12 mouse cellular contexts compared by ENCODE assay signal in the genomic region with DNA sequence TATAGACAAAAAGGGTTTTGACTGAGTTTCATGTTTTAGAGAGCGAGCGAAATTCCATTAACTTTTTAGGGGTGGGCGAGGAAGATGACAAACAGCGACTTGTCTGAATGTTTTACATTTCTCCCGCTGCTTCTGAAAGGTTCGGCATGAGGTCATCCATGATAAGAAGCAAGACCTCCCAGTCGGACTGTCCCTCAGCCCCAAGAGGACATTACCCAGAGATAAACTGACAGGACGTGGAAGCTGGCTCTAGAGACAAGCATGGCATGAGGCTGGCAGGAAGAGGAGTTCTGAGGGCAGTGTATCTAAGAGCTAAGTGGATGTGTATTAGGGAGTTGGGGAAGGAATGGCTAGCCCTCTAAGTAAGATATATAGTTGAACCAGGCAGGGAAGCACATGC.
DNase-seq lines count a peak whose midpoint lies in the region; ATAC-seq and TF ChIP-seq lines count a peak whose summit lies in the region.
"Had no signal": no experiment of that assay in that cellular context is flagged by ENCODE, and none has a peak within 500 bp of the region (broad histone marks: within the 10 kb centered on the region; RNA-seq: fewer than 3 reads in every experiment).

No protein-coding gene starts in this region.

- 26% methylated on average over 8 of the region's 8 CpGs for WGBS in liver, embryonic 11.5 days
- 10% methylated on average over 8 of the region's 8 CpGs for WGBS in heart, embryonic 14.5 days
- WGBS in small intestine, adult 2 months: 69% methylated on average over 8 of the region's 8 CpGs
- WGBS in hindbrain, embryonic 14.5 days: 75% methylated on average over 8 of the region's 8 CpGs
- 79% methylated on average over 8 of the region's 8 CpGs for WGBS in midbrain, embryonic 15.5 days

- H3K27me3 ChIP-seq in liver, embryonic 11.5 days (replicated peaks; ENCODE audit: control insufficient read depth, insufficient read depth, low read length): no peaks in the 10 kb centered on the region; the same call in 1 of the 2 replicates
- no peaks in the 10 kb centered on the region for H3K27me3 ChIP-seq in heart, embryonic 14.5 days (ENCODE audit: control insufficient read depth, insufficient read depth, low read length)
- H3K27me3 ChIP-seq in small intestine, adult 2 months (ENCODE audit: control insufficient read depth, insufficient read depth, low read length): no peaks in the 10 kb centered on the region
- H3K27me3 ChIP-seq in hindbrain, embryonic 14.5 days (ENCODE audit: control insufficient read depth, insufficient read depth, low read length): no peaks in the 10 kb centered on the region
- H3K27me3 ChIP-seq in midbrain, embryonic 15.5 days (replicated peaks): no peaks in the 10 kb centered on the region
- H3K27me3 ChIP-seq: forebrain, embryonic 12.5 days; neural tube, embryonic 15.5 days; Patski had no signal

- H3K4me2 ChIP-seq in liver, embryonic 11.5 days: no peak overlapping the region
- peak overlapping the region; percentile 9; the same call in 1 of the 2 replicates for H3K4me2 ChIP-seq in heart, embryonic 14.5 days (ENCODE audit: low read length)
- no peak overlapping the region for H3K4me2 ChIP-seq in hindbrain, embryonic 14.5 days (replicated peaks)
- H3K4me2 ChIP-seq in midbrain, embryonic 15.5 days: no peak overlapping the region
- H3K4me2 ChIP-seq: forebrain, embryonic 12.5 days; limb, embryonic 12.5 days; neural tube, embryonic 15.5 days had no signal

- peak; percentile 43; the same call in 1 of the 2 replicates for ATAC-seq in liver, embryonic 11.5 days (replicated peaks; ENCODE audit: low FRiP score)
- ATAC-seq in heart, embryonic 14.5 days (ENCODE audit: insufficient number of reproducible peaks, insufficient read depth, low FRiP score, low read depth): no peak; the same call in 1 of the 2 replicates
- ATAC-seq in hindbrain, embryonic 14.5 days (ENCODE audit: low FRiP score): no peak
- no peak for ATAC-seq in midbrain, embryonic 15.5 days (replicated peaks)

- TF ChIP-seq POLR2A in embryonic fibroblast, embryonic 13.5 days (IDR thresholded peaks at IDR 0.05; ENCODE audit: low read depth, low read length): no peak
- TF ChIP-seq POLR2A in small intestine, adult 2 months (IDR thresholded peaks at IDR 0.05; ENCODE audit: low read depth, low read length): no peak

- no peak overlapping the region for H3K9ac ChIP-seq in liver, embryonic 11.5 days (ENCODE audit: low read depth, low read length)
- H3K9ac ChIP-seq in heart, embryonic 14.5 days (ENCODE audit: low read length): 0 out of 2 replicates have a peak overlapping the region, but pooled peaks have one; percentile 2
- no peak overlapping the region for H3K9ac ChIP-seq in hindbrain, embryonic 14.5 days
- no peak overlapping the region for H3K9ac ChIP-seq in midbrain, embryonic 15.5 days
- H3K9ac ChIP-seq: forebrain, embryonic 12.5 days; limb, embryonic 12.5 days; neural tube, embryonic 15.5 days had no signal

- H3K36me3 ChIP-seq in liver, embryonic 11.5 days (ENCODE audit: control insufficient read depth, insufficient read depth, low read length): no peaks in the 10 kb centered on the region
- H3K36me3 ChIP-seq in heart, embryonic 14.5 days (ENCODE audit: control insufficient read depth, insufficient read depth, low read length): no peaks in the 10 kb centered on the region
- H3K36me3 ChIP-seq in small intestine, adult 2 months (ENCODE audit: control insufficient read depth, insufficient read depth, low read length): no peaks in the 10 kb centered on the region
- no peaks in the 10 kb centered on the region for H3K36me3 ChIP-seq in hindbrain, embryonic 14.5 days (replicated peaks; ENCODE audit: control insufficient read depth, insufficient read depth)
- no peaks in the 10 kb centered on the region for H3K36me3 ChIP-seq in midbrain, embryonic 15.5 days (replicated peaks)
- H3K36me3 ChIP-seq: forebrain, embryonic 12.5 days; limb, embryonic 12.5 days; neural tube, embryonic 15.5 days had no signal

- DNase-seq in liver, embryonic 11.5 days (ENCODE audit: low spot score): no peak
- no peak for DNase-seq in liver
- no peak for DNase-seq in hindbrain, embryonic 14.5 days (ENCODE audit: low spot score)
- DNase-seq: thymus, postnatal 4 days had no signal

- H3K4me3 ChIP-seq in liver, embryonic 11.5 days (ENCODE audit: low read depth, low read length): no peak overlapping the region
- no peak overlapping the region for H3K4me3 ChIP-seq in embryonic fibroblast, embryonic 13.5 days (ENCODE audit: insufficient read depth, low read length)
- no peak overlapping the region for H3K4me3 ChIP-seq in heart, embryonic 14.5 days (ENCODE audit: control insufficient read depth in 1 of 2, insufficient read depth in 1 of 2, low read depth in 1 of 2, low read length in 2 of 2)
- no peak overlapping the region for H3K4me3 ChIP-seq in small intestine, adult 2 months (ENCODE audit: low read depth, low read length)
- no peak overlapping the region for H3K4me3 ChIP-seq in hindbrain, embryonic 14.5 days (replicated peaks; ENCODE audit: low read length)
- no peak overlapping the region for H3K4me3 ChIP-seq in midbrain, embryonic 15.5 days
- H3K4me3 ChIP-seq: forebrain, embryonic 12.5 days; limb, embryonic 12.5 days; neural tube, embryonic 15.5 days had no signal

- TF ChIP-seq CTCF in embryonic fibroblast, embryonic 13.5 days (IDR thresholded peaks at IDR 0.05; ENCODE audit: borderline replicate concordance, insufficient read depth, low read length): no peak
- TF ChIP-seq CTCF in small intestine, adult 2 months (IDR thresholded peaks at IDR 0.05; ENCODE audit: extremely low read depth, insufficient read length, insufficient replicate concordance, low read depth, low read length): no peak

- peak overlapping the region; percentile 47 for H3K27ac ChIP-seq in liver, embryonic 11.5 days (ENCODE audit: low read depth, low read length)
- H3K27ac ChIP-seq in embryonic fibroblast, embryonic 13.5 days (ENCODE audit: insufficient read depth, low read length): peak overlapping the region; percentile 72
- peak overlapping the region; percentile 80 to 88 for H3K27ac ChIP-seq in heart, embryonic 14.5 days (replicated peaks in 1 of 2; ENCODE audit: control insufficient read depth in 1 of 2, insufficient read depth in 1 of 2, low read depth in 2 of 2, low read length in 2 of 2)
- H3K27ac ChIP-seq in small intestine, adult 2 months (ENCODE audit: insufficient read depth, low read depth, low read length): peak overlapping the region; percentile 31; the same call in 1 of the 2 replicates
- H3K27ac ChIP-seq in hindbrain, embryonic 14.5 days: no peak overlapping the region
- H3K27ac ChIP-seq in midbrain, embryonic 15.5 days: no peak overlapping the region
- H3K27ac ChIP-seq: forebrain, embryonic 12.5 days; limb, embryonic 12.5 days had no signal

- H3K9me3 ChIP-seq in liver, embryonic 11.5 days (ENCODE audit: control insufficient read depth, low read length): no peaks in the 10 kb centered on the region
- H3K9me3 ChIP-seq in heart, embryonic 14.5 days (ENCODE audit: control insufficient read depth, low read length): no peaks in the 10 kb centered on the region
- no peaks in the 10 kb centered on the region for H3K9me3 ChIP-seq in hindbrain, embryonic 14.5 days (ENCODE audit: control insufficient read depth, low read length)
- no peaks in the 10 kb centered on the region for H3K9me3 ChIP-seq in midbrain, embryonic 15.5 days
- H3K9me3 ChIP-seq: forebrain, embryonic 12.5 days; limb, embryonic 12.5 days; neural tube, embryonic 15.5 days had no signal

- H3K4me1 ChIP-seq in liver, embryonic 11.5 days (replicated peaks; ENCODE audit: control insufficient read depth, insufficient read depth, low read length): peaks cover 5% of the 10 kb centered on the region
- peaks cover 3% of the 10 kb centered on the region; the same call in 1 of the 2 replicates for H3K4me1 ChIP-seq in embryonic fibroblast, embryonic 13.5 days (ENCODE audit: control insufficient read depth, insufficient read depth, low read length)
- H3K4me1 ChIP-seq in heart, embryonic 14.5 days (ENCODE audit: control insufficient read depth in 2 of 2, insufficient read depth in 2 of 2, low read length in 2 of 2): peaks cover 28 to 44% of the 10 kb centered on the region in 2 experiments
- H3K4me1 ChIP-seq in small intestine, adult 2 months (ENCODE audit: control insufficient read depth, insufficient read depth, insufficient read length, low read length): peaks cover 3% of the 10 kb centered on the region; the same call in 1 of the 2 replicates
- H3K4me1 ChIP-seq in hindbrain, embryonic 14.5 days (replicated peaks; ENCODE audit: control insufficient read depth, insufficient read depth, low read length): peaks cover 15% of the 10 kb centered on the region; the same call in 1 of the 2 replicates
- no peaks in the 10 kb centered on the region for H3K4me1 ChIP-seq in midbrain, embryonic 15.5 days

Comparison
In these comparisons a context has a peak if more than half of its experiments do, and no peak if none do; other contexts are left out.
1. H3K27ac ChIP-seq: peak in liver, embryonic 11.5 days (single experiment), embryonic fibroblast, embryonic 13.5 days (single experiment), heart, embryonic 14.5 days (2 of 2) and small intestine, adult 2 months (single experiment); none in hindbrain, embryonic 14.5 days (single experiment) and midbrain, embryonic 15.5 days (single experiment).